30 mouse cellular contexts compared by ENCODE assay signal in the genomic region with DNA sequence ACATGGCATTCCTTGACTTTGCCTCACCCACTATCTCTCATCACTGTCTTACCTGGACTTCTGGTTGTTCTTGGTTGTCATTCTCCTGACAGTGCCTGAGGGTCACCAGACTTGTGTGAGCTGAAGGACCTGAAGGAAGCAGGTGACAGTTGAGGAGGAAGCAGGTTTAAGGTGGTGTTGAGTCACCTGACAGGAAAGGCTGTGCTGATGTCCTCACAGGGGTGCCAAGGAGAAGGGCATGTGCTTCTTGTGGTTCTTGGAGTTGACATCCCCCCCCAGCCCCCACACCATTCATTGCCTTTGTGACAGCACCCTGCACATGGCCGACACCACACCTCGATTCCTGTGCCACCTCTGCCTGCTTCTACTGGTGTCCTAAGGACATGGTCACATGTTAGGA. TPM values are rescaled to one million over a fixed set of nuclear protein-coding genes. Genes with fewer than 3 reads are reported as not detected.
A peak's percentile ranks its signal among the peaks of the same experiment; 100 is the strongest.
DNase-seq lines count a peak whose midpoint lies in the region; ATAC-seq and TF ChIP-seq lines count a peak whose summit lies in the region.
"Had no signal": no experiment of that assay in that cellular context is flagged by ENCODE, and none has a peak within 500 bp of the region (broad histone marks: within the 10 kb centered on the region; RNA-seq: fewer than 3 reads in every experiment).

No protein-coding gene starts in this region.

- no peak for TF ChIP-seq POLR2A in thymus, adult 2 months (IDR thresholded peaks at IDR 0.05; ENCODE audit: control insufficient read depth, extremely low read depth, insufficient read depth, low read length, poor library complexity)

- H3K27ac ChIP-seq in thymus, adult 2 months (ENCODE audit: control insufficient read depth, insufficient read depth, low read length): peak overlapping the region; percentile 35
- H3K27ac ChIP-seq: embryonic facial prominence, embryonic 12.5 days; heart, adult 2 months; hindbrain, embryonic 10.5 days; hindbrain, embryonic 15.5 days; kidney, postnatal 0 days; liver, embryonic 12.5 days; midbrain, embryonic 10.5 days; neural tube, embryonic 12.5 days had no signal

- DNase-seq in thymus, adult 2 months: no peak
- no peak for DNase-seq in thymus, adult 18-20 months
- DNase-seq in natural killer cell, adult 2 months (ENCODE audit: low spot score in 2 of 2): peak; percentile 18 to 23
- DNase-seq in left cerebral cortex, postnatal 10 days (ENCODE audit: extremely low spot score in 1 of 2, low spot score in 2 of 2): no peak
- DNase-seq in ovary, postnatal 36 days (ENCODE audit: low spot score): no peak
- no peak for DNase-seq in lung, postnatal 4 days
- DNase-seq: adrenal gland, postnatal 10 days; cerebellum, adult 8-10 months; cerebellum, postnatal 36 days; embryo, embryonic 11 days; gastrocnemius, postnatal 10 days; heart, adult 2 months; kidney, adult 2 months; kidney, postnatal 4 days; left cerebral cortex, postnatal 4 days; liver, postnatal 0 days; lung, postnatal 36 days had no signal

- no peak overlapping the region for H3K4me3 ChIP-seq in thymus, adult 2 months (ENCODE audit: control insufficient read depth, insufficient read depth, low read length)
- H3K4me3 ChIP-seq: embryonic facial prominence, embryonic 12.5 days; heart, adult 2 months; heart, embryonic 12.5 days; hindbrain, embryonic 10.5 days; hindbrain, embryonic 15.5 days; liver, embryonic 12.5 days; midbrain, embryonic 10.5 days; neural tube, embryonic 12.5 days had no signal

- peak; percentile 47 for ATAC-seq in granulocyte monocyte progenitor cell, adult 5-6 weeks (replicated peaks; ENCODE audit: poor library complexity, severe bottlenecking)
- ATAC-seq: forebrain, embryonic 16.5 days; inflammation-experienced regulatory T-cells, adult 6 months; liver, embryonic 12.5 days; liver, postnatal 0 days; midbrain, embryonic 16.5 days had no signal

- 43% methylated on average over 2 of the region's 2 CpGs for WGBS in thymus, adult 2 months

- peaks cover 7% of the 10 kb centered on the region for H3K36me3 ChIP-seq in thymus, adult 2 months (ENCODE audit: control insufficient read depth, insufficient read depth, low read length)

- TF ChIP-seq CTCF in thymus, adult 2 months (IDR thresholded peaks at IDR 0.05; ENCODE audit: borderline replicate concordance, control insufficient read depth, extremely low read depth, insufficient read depth, low read length, poor library complexity): no peak

- no peaks in the 10 kb centered on the region for H3K27me3 ChIP-seq in thymus, adult 2 months (ENCODE audit: control insufficient read depth, insufficient read depth, low read length)
- H3K27me3 ChIP-seq: CH12.LX; embryonic facial prominence, embryonic 12.5 days; heart, embryonic 12.5 days; hindbrain, embryonic 15.5 days; liver, embryonic 12.5 days; neural tube, embryonic 12.5 days had no signal

- H3K4me1 ChIP-seq in thymus, adult 2 months (replicated peaks; ENCODE audit: control insufficient read depth, insufficient read depth, low read length): peaks cover 60% of the 10 kb centered on the region
- H3K4me1 ChIP-seq: embryonic facial prominence, embryonic 12.5 days; hindbrain, embryonic 15.5 days; neural tube, embryonic 12.5 days had no signal

- intact Hi-C loops in left cerebral cortex, postnatal 10 days (cut with DNase I): no loop called here

RNA-seq across cellular contexts. Expression of gene Dnm2, which starts 23.1 kb away (rescaled TPM):
- 374 and 422 TPM in 2 replicates for polyA plus RNA-seq in thymus, adult 2 months (2012; rRNA removed)
- 76.9 and 91.2 TPM in 2 replicates for total RNA-seq in granulocyte monocyte progenitor cell, adult 5-6 weeks (2014; fragmentation: Nextera tagmentation)
- 87.7 and 113 TPM in 2 replicates for total RNA-seq in granulocyte monocyte progenitor cell, adult 5-6 weeks (2017)
- 10 to 100 TPM; 60.1 to 66.9 TPM for total RNA-seq in left cerebral cortex, postnatal 10 days (2021)

RNA-seq across cellular contexts. Expression of gene Qtrt1, which starts 36.1 kb away (rescaled TPM):
- 46.4 and 48.2 TPM in 2 replicates for polyA plus RNA-seq in thymus, adult 2 months (2012; rRNA removed)
- total RNA-seq in granulocyte monocyte progenitor cell, adult 5-6 weeks (2014; fragmentation: Nextera tagmentation): 40.4 and 45.7 TPM in 2 replicates
- 21.2 and 34.9 TPM in 2 replicates for total RNA-seq in granulocyte monocyte progenitor cell, adult 5-6 weeks (2017)
- total RNA-seq in left cerebral cortex, postnatal 10 days (2021): 10 to 100 TPM; 33.2 to 35.1 TPM

Comparison
In these comparisons a context has a peak if more than half of its experiments do, and no peak if none do; other contexts are left out.
1. DNase-seq: peak in natural killer cell, adult 2 months (2 of 2); none in thymus, adult 2 months (single experiment), thymus, adult 18-20 months (0 of 2), left cerebral cortex, postnatal 10 days (0 of 2), ovary, postnatal 36 days (single experiment) and lung, postnatal 4 days (0 of 2).